Mouse (Mus musculus) left cerebral cortex, adult 8-10 months (tissue): Measurements from ENCODE around the gene Rbfox2. TPM values are rescaled to one million over a fixed set of nuclear protein-coding genes. Genes with fewer than 3 reads are reported as not detected.

Experiments used
- DNase-seq, 2 experiments: peaks; one replicate each; pipeline ENCODE4 v3.0.0; 2022; ENCODE audit warnings: low spot score in 2 of 2
- total RNA-seq, 4 experiments: library from RNA; stranded (reverse); gene quantifications; 2 replicates each; pipeline ENCODE4 v1.2.4; 2022

Gene Rbfox2
- total RNA-seq, 4 experiments from 2014 or later, result 211 to 245 (median 225) TPM

DNA sequence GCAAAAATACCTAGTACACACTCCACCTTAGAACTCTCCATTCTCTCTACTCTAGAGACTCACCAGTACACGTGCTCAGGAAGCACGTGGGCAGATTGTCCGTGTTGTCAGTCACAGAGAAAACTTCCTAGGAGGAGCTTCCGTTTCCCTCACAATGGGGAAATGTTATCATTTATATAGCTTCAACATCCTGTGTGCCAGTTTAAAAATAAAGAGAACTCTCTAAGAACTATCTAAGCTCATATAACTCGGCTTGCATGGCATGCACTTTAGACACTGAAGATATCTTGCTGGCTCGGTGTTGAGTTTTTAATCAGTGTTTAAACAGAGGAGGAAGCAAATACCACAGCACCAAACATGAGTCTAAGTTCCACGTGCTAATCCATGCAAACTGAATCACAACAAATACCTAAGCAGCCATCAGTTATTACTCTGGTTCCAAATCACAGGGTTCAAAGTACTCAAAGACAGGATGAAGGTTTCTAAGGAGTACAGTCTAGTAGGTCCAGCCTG, 70.7 kb downstream of the Rbfox2 start:
- DNase-seq, result no peak

GRCm38 (mm10) chr15:77235551-77235950, 71.3 kb downstream of the Rbfox2 start:
- DNase-seq, result no peak

DNA sequence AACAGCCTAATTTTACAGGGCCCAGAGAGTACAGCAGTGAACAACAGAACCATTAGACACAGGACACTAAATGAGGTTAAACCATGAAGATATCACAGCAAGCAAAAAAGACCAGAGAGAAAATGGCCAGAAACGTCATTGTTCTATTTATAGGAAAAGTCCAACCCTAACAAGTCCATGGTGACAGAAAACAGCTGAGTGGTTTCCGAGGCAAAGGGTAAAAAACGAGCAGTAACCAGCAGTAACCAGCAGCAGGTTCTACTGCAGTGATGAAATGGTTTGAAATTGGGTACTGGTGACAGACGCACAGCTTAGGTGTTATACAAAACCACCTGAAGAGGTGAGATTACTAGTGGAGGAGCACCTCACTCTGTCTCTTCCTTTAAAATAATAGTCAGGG, 72.5 kb downstream of the Rbfox2 start:
- no peak for DNase-seq

DNA sequence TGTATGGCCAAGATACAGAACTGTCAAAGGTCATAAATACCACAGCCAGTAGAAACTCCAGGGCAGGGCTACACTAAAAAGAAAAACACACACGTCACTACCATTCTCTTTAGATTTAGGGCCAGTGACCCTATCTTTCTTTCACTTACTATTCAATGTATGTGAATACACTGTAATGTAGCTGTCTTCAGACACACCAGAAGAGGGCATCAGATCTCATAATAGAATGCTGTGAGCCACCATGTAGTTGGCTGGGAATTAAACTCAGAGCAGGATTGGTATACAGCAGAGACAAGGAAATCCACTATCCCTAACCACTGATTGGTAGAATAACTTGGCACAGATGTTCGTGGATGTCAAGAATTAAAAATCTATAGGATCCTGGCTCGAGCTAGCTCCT, 76.7 kb downstream of the Rbfox2 start:
- no peak for DNase-seq

DNA sequence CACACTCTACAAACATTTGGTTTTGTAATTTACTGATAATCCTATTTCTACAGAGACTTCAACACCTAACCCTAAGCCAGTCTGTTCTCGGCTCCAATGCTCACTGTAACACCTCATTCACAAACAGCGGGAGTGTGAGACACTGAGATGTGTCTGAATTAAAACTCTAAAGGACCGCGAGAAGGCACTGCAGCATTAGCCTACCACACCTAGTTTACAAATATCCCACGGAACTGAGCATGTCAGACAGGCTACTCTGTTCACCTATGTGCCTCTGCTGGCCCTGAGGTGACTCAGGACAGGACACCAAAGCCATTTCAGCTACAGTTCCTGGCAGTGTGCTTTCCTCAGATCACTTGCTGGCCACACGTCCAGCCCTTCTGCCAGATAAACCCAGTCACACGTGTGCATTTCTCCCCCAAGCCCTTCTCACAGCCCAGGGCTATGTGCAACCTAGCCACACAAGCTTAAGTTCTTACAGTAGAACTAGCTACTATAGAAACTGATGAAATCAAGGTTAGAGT, 79.9 kb downstream of the Rbfox2 start:
- no peak for DNase-seq

GRCm38 (mm10) chr15:77225858-77226257, 80.9 kb downstream of the Rbfox2 start:
- DNase-seq, result no peak

DNA sequence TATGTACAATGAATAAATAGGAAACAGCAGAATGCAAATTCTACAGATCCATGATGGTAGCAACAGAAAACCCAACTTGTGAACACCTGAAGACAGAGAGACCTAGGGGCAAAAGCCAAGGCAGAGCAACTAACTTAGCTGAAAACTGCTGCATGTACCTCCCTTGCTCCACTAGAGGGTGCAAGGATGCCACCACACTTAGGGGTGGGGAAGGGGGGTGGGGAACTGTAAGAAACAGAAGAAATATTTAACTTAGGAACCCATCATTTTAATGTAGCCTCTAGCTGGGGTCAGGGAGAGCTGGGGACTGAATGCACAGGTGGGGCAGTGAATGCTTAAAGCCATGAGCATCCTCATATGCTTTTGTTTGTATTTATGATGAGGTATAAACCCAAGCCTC, 81.5 kb downstream of the Rbfox2 start:
- no peak for DNase-seq

DNA sequence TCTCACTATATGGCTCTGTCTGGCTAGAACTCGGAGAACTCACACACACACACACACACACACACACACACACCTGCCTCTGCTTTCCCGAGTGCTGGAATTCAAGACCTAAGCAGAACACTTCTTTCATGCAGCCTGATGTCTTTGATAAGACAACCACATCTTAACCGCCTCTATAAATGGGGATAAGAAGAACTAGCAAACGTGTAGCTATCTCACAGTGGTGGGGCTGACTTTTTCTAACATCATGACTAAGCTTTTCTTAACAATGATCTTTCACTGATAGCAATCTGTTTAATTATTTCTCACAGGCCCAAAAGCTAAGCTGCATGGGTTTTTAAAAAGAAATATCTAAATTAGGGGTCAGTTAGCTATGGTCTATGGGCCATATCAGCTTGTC, 86.0 kb downstream of the Rbfox2 start:
- DNase-seq, result no peak

DNA sequence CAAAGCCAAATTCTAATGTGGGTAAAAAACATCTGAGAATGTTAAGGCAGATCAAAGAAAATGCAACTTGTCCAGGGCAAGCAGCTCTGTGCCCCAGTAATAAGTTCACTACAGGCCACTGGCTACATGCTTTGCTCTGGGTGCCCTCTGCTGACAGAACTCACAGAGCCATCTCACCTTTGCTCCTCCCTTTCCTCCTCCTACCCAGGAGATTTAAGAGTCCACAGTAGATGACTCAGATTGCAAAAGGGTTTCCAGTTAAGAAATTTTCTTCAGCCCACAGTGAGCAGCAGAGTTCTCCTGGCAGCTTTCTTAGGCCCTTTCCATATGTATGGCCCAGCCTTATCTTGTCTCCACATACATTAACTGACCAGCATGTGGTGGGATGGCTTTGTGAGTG, 86.7 kb downstream of the Rbfox2 start:
- DNase-seq, result no peak

GRCm38 (mm10) chr15:77219571-77219970, 87.2 kb downstream of the Rbfox2 start:
- DNase-seq, result no peak

- no peak for DNase-seq
Measured at GRCm38 (mm10) chr15:77218007-77218406, 88.8 kb downstream of the Rbfox2 start.

DNA sequence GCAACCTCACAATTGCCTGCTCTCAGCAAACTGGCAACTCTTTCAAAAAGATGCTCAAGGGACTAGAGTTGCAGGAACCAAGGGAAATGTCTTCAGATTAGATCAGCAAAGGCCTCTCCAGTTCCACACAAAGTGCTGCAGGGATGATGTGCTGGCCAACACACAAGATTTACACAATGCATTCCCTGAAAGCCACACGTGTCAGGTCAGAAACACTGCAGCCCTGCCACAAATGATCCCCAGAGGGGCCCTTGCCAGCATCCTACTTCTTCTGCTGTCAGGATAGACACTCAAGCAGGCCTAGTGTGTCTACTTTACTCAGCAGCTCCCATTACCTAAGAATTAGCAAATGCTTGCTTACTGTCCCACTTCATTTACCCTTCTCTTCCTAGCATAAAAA, 89.3 kb downstream of the Rbfox2 start:
- DNase-seq, result no peak

- no peak for DNase-seq
Measured at GRCm38 (mm10) chr15:77216704-77217103, 90.1 kb downstream of the Rbfox2 start.

- DNase-seq, result no peak
Measured at GRCm38 (mm10) chr15:77215178-77215800, 91.5 kb downstream of the Rbfox2 start.

GRCm38 (mm10) chr15:77214410-77215107, 92.2 kb downstream of the Rbfox2 start:
- no peak for DNase-seq

DNA sequence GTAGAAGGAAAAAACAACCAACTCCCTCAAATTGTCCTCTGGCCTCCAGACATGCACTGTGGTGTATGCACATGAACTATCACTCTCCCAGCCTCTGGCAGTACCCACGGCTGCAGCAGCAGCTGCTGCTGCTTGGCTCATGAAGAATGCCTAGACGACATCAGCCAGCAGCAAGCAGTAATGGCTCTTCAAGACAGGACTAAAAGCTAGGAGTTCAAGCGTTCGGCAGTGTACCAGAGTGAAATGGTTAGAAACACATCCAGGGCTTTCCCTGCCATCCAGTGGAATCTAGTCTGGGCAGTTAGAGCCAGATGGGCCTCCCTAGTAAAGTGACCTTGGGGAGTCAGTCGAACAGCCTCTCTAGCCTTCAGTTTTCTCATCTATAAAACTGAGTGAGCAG, 93.0 kb downstream of the Rbfox2 start:
- DNase-seq, result no peak

DNA sequence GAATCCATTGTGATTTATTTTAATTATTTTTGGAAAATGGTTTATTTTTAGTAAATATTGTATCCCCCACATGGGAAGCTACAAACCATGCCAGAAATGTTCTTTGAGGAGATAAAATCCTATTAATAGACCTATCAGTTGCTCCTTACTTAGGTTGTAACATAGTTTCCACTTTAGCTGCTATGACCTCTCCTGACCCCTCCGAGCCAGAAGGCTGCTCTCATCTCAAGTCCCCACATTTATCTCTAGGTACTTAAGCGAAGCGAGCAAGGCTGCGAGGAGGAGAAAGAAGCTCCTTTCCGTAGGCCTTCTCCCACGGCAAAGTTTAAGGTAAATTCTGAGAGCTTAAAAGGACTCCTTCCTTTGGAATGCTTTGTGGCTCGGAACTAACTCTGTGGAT, 94.0 kb downstream of the Rbfox2 start:
- DNase-seq, result no peak

DNA sequence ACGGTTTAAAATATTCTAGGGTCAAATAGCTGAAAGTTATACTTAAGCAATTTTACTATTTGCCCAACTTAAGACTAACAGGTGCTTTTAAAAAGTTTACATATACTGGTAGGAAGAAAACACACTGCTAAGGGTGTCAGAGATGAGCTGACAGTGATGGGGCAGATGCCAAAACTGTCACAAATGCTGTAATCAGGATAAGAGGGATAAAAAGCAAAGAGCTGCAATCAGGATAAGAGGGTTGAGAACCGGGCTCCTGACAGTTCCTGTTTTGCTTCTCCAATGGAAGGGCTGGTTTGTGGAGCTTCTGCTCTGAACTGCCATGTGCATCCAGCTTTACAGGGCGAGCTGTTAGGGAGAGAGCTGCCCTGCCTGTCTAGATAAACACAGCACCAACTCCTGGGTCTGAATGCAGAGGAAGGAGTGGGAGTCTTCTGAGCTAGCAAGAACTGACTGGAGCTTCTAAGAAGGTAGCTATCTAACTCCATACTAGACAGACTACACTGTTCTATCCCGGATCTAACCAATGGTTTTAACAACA, 94.5 kb downstream of the Rbfox2 start:
- DNase-seq, result no peak

- no peak for DNase-seq
Measured at GRCm38 (mm10) chr15:77206996-77207395, 99.8 kb downstream of the Rbfox2 start.

- DNase-seq, result no peak
Measured at GRCm38 (mm10) chr15:77204951-77205350, 101.9 kb downstream of the Rbfox2 start.

DNA sequence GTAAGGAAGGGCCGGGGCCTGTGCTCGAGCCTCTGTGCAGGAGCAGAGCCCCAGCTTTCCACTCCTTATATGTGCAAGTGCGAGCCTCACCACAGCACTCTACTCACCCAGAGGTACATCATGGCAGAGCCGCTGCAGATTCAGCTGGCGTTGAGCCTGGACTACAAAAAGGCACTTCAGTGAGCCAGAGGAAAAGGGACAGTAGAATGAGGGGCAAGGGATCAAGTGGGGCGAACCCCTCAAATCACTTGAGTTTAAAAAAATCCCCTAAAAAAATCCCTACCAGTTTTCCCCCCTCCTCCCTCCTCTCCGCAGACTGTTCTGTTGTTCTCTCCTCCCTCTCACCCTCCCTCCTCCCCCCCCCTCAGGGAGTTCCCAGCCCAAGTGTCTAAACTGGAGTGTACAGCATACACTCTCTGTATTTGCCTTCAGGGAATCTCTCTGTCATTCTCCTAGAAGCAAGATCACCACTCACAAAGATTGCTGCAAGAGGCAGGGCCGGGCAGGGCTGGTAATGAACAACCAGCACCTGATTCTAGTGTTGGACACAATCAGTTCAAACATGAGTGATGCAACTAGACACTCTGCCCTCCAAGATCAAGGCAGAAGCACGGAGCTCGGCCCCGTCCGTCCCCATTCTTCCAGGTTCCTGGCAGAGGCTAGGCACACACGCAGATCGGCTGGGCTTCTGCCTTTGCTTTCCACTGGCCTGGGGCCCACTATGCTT, 103.4 kb downstream of the Rbfox2 start:
- no peak for DNase-seq

- DNase-seq, result no peak
Measured at GRCm38 (mm10) chr15:77202881-77203254, 103.9 kb downstream of the Rbfox2 start.
